ENCODE assay signal across 25 mouse cellular contexts in genomic region chr2:138515531-138515930, GRCm38 (mm10).
A peak's percentile ranks its signal among the peaks of the same experiment; 100 is the strongest.
DNase-seq lines count a peak whose midpoint lies in the region; ATAC-seq and TF ChIP-seq lines count a peak whose summit lies in the region.
"Had no signal": no experiment of that assay in that cellular context is flagged by ENCODE, and none has a peak within 500 bp of the region (broad histone marks: within the 10 kb centered on the region; RNA-seq: fewer than 3 reads in every experiment).

No protein-coding gene starts in this region.

- TF ChIP-seq EP300 in ES-Bruce4 (IDR thresholded peaks at IDR 0.05; ENCODE audit: insufficient read depth, low read depth, low read length) = 0 out of 2 replicates have a peak, but pooled peaks have one; percentile 30

- H3K4me1 ChIP-seq in ES-Bruce4 (ENCODE audit: control insufficient read depth, insufficient read depth, low read length) = no peaks in the 10 kb centered on the region
- H3K4me1 ChIP-seq in limb, embryonic 10.5 days = no peaks in the 10 kb centered on the region
- H3K4me1 ChIP-seq in hindbrain, embryonic 11.5 days (replicated peaks; ENCODE audit: control insufficient read depth, insufficient read depth, low read length) = no peaks in the 10 kb centered on the region
- H3K4me1 ChIP-seq: embryonic facial prominence, embryonic 13.5 days; embryonic facial prominence, embryonic 15.5 days; forebrain, embryonic 13.5 days; forebrain, embryonic 15.5 days had no signal

- TF ChIP-seq CTCF in ES-Bruce4 (IDR thresholded peaks at IDR 0.05; ENCODE audit: low read depth, low read length) = no peak

- H3K27me3 ChIP-seq in ES-Bruce4 (ENCODE audit: control insufficient read depth, insufficient read depth, low read length, poor library complexity, severe bottlenecking) = no peaks in the 10 kb centered on the region
- no peaks in the 10 kb centered on the region for H3K27me3 ChIP-seq in limb, embryonic 10.5 days (ENCODE audit: low read depth, poor library complexity, severe bottlenecking)
- no peaks in the 10 kb centered on the region for H3K27me3 ChIP-seq in hindbrain, embryonic 11.5 days (ENCODE audit: control insufficient read depth, insufficient read depth, low read length)
- H3K27me3 ChIP-seq: embryonic facial prominence, embryonic 13.5 days; embryonic facial prominence, embryonic 15.5 days; forebrain, embryonic 13.5 days; forebrain, embryonic 15.5 days had no signal

- ATAC-seq in hindbrain, embryonic 11.5 days (ENCODE audit: low FRiP score) = no peak
- ATAC-seq: forebrain, embryonic 13.5 days; forebrain, embryonic 15.5 days; forebrain, postnatal 0 days had no signal

- DNase-seq in ES-CJ7 (ENCODE audit: low read depth, low spot score) (peak; percentile 60), R1 (ENCODE audit: low read depth, low spot score) (peak; percentile 72)
- peak; percentile 52 for DNase-seq in fat pad, adult 2 months (ENCODE audit: extremely low read depth, low read depth, low spot score)
- no peak for DNase-seq in layer of hippocampus, adult 8-10 months (ENCODE audit: low spot score in 2 of 2)
- no peak for DNase-seq in limb, embryonic 10.5 days (ENCODE audit: low spot score)
- no peak for DNase-seq in hindbrain, embryonic 11.5 days (ENCODE audit: low spot score)
- no peak for DNase-seq in Muller cell, postnatal 12 days (ENCODE audit: inconsistent ontology term)
- DNase-seq: adrenal gland, adult 2 months; adrenal gland, postnatal 10 days; adrenal gland, postnatal 25 days; cerebellum, adult 11 months; cerebellum, adult 18-20 months; cerebellum, adult 8-10 months; cerebellum, adult 9-11 months; cerebellum, postnatal 14 days; cerebellum, postnatal 36 days; embryo, embryonic 11 days; forebrain, postnatal 0 days had no signal

- H3K4me2 ChIP-seq in hindbrain, embryonic 11.5 days (replicated peaks; ENCODE audit: low read depth, low read length) = no peak overlapping the region
- H3K4me2 ChIP-seq: embryonic facial prominence, embryonic 13.5 days; embryonic facial prominence, embryonic 15.5 days; forebrain, embryonic 13.5 days; forebrain, embryonic 15.5 days had no signal

- WGBS in limb, embryonic 10.5 days = 61% methylated on average over 4 of the region's 4 CpGs
- WGBS in hindbrain, embryonic 11.5 days = 26% methylated on average over 4 of the region's 4 CpGs

- peak overlapping the region; percentile 56 for H3K27ac ChIP-seq in ES-Bruce4 (ENCODE audit: insufficient read depth, low read length)
- H3K27ac ChIP-seq in limb, embryonic 10.5 days = no peak overlapping the region
- H3K27ac ChIP-seq in hindbrain, embryonic 11.5 days (ENCODE audit: low read depth, low read length) = no peak overlapping the region
- H3K27ac ChIP-seq: embryonic facial prominence, embryonic 13.5 days; embryonic facial prominence, embryonic 15.5 days; forebrain, embryonic 13.5 days; forebrain, embryonic 15.5 days had no signal

- H3K9ac ChIP-seq in ES-Bruce4 (ENCODE audit: low read depth, poor library complexity, severe bottlenecking) = no peak overlapping the region
- no peak overlapping the region for H3K9ac ChIP-seq in hindbrain, embryonic 11.5 days (ENCODE audit: low read depth, low read length)
- H3K9ac ChIP-seq: embryonic facial prominence, embryonic 13.5 days; embryonic facial prominence, embryonic 15.5 days; forebrain, embryonic 13.5 days; forebrain, embryonic 15.5 days; forebrain, postnatal 0 days had no signal

- no peak overlapping the region for H3K4me3 ChIP-seq in ES-Bruce4 (ENCODE audit: low read depth, low read length)
- no peak overlapping the region for H3K4me3 ChIP-seq in limb, embryonic 10.5 days
- H3K4me3 ChIP-seq in hindbrain, embryonic 11.5 days (ENCODE audit: low read depth, low read length) = no peak overlapping the region
- H3K4me3 ChIP-seq: embryonic facial prominence, embryonic 13.5 days; embryonic facial prominence, embryonic 15.5 days; erythroblast, embryonic 14.5 days; forebrain, embryonic 13.5 days; forebrain, embryonic 15.5 days had no signal

- no peak for TF ChIP-seq POLR2A in ES-Bruce4 (IDR thresholded peaks at IDR 0.05; ENCODE audit: insufficient read depth, low read length)

- H3K9me3 ChIP-seq in ES-Bruce4 (replicated peaks; ENCODE audit: control insufficient read depth, insufficient read depth, low read length, poor library complexity, severe bottlenecking) = peaks cover 18% of the 10 kb centered on the region
- H3K9me3 ChIP-seq in limb, embryonic 10.5 days (replicated peaks) = no peaks in the 10 kb centered on the region
- H3K9me3 ChIP-seq in hindbrain, embryonic 11.5 days (ENCODE audit: control insufficient read depth, low read length) = no peaks in the 10 kb centered on the region
- H3K9me3 ChIP-seq: embryonic facial prominence, embryonic 13.5 days; embryonic facial prominence, embryonic 15.5 days; forebrain, embryonic 13.5 days; forebrain, embryonic 15.5 days; G1E had no signal

- H3K36me3 ChIP-seq in ES-Bruce4 (ENCODE audit: control insufficient read depth, insufficient read depth, low read length, poor library complexity, severe bottlenecking) = no peaks in the 10 kb centered on the region
- H3K36me3 ChIP-seq in limb, embryonic 10.5 days = no peaks in the 10 kb centered on the region
- H3K36me3 ChIP-seq in hindbrain, embryonic 11.5 days (ENCODE audit: control insufficient read depth, insufficient read depth, low read length) = no peaks in the 10 kb centered on the region
- H3K36me3 ChIP-seq: embryonic facial prominence, embryonic 13.5 days; embryonic facial prominence, embryonic 15.5 days; forebrain, embryonic 15.5 days; G1E had no signal

Comparison
In these comparisons a context has a peak if more than half of its experiments do, and no peak if none do; other contexts are left out.
1. DNase-seq: peak in ES-CJ7 (single experiment), R1 (single experiment) and fat pad, adult 2 months (single experiment); none in layer of hippocampus, adult 8-10 months (0 of 2), limb, embryonic 10.5 days (single experiment), hindbrain, embryonic 11.5 days (single experiment) and Muller cell, postnatal 12 days (single experiment).